Mouse (Mus musculus): ENCODE data around the gene Rasa3. TPM values are rescaled to one million over a fixed set of nuclear protein-coding genes. Genes with fewer than 3 reads are reported as not detected.
A peak's percentile ranks its signal among the peaks of the same experiment; 100 is the strongest.

Rasa3 gene
- polyA plus RNA-seq, 1 experiment from 2014 or later = 28.3 TPM

DNA sequence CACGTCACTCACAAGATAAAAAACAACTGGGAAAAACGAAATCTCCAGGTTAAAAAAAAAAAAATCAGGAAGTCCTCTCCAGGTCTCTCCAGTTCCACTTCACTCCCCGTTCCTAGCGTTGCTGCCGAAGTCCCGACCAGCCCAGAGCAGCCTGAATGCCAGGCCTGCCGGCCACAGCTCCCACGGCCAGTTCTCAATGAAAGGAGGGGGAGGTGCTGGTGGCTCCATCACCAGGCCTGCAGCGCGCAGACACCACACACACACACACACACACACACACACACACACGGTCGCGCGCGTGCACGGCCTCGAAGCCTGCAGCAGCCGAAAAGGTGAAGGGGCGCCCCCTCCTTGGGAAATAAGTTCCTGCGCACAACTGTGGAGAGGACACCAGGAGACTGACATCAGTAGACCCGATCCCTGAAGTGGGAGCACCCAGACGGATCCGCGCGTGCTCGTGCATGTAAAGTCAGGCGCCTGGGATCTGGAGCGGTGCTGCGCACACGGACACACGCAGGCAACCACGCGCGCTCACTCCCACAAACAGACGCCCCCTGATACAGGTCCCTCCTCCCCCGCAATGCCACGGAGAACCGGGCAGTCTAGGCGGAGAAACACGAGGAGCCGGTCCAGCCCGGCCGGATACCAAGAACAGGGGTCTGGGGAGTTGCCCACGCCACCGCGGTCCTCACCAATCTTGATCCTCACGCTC, 546 bp downstream of the Rasa3 start:
- H3K9me3 ChIP-seq = no peaks in the 10 kb centered on the region
- under 1% methylated on average over 47 of the region's 47 CpGs for WGBS
- H3K4me3 ChIP-seq = peak overlapping the region; percentile 74
- H3K9ac ChIP-seq = peak overlapping the region; percentile 80
- peak overlapping the region; percentile 92 for H3K27ac ChIP-seq (replicated peaks)
- peak; percentile 79 for ATAC-seq (ENCODE audit: low read depth)
- H3K4me1 ChIP-seq (replicated peaks) = peaks cover 41% of the 10 kb centered on the region
- H3K4me2 ChIP-seq = peak overlapping the region; percentile 63
- H3K36me3 ChIP-seq = no peaks in the 10 kb centered on the region
- H3K27me3 ChIP-seq = no peaks in the 10 kb centered on the region

DNA sequence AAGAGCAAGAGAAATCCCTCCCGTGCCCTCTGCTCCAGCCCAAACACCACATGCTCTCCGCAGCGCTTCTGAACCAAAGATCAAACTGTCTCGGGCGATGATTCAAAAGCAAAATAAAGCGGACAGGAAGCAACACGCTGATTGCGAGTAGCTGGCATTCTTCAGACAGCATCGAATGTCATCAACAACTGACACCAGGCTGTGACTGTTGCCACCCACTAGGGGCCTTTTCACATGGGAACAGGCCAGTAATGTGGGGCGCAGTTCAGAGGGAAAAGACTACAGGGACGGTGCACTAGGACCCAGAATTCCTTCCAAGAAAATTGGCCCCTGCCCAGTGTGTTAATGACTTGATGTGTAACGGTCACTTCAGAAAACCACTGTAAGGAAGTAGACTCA, 1.1 kb downstream of the Rasa3 start:
- peak overlapping the region; percentile 74 for H3K4me3 ChIP-seq
- peak overlapping the region; percentile 92 for H3K27ac ChIP-seq (replicated peaks)
- H3K4me2 ChIP-seq = peak overlapping the region; percentile 63
- no peaks in the 10 kb centered on the region for H3K9me3 ChIP-seq
- peak overlapping the region; percentile 80 for H3K9ac ChIP-seq
- WGBS = under 1% methylated on average over 12 of the region's 12 CpGs
- peaks cover 41% of the 10 kb centered on the region for H3K4me1 ChIP-seq (replicated peaks)
- H3K36me3 ChIP-seq = no peaks in the 10 kb centered on the region
- ATAC-seq (ENCODE audit: low read depth) = no peak
- H3K27me3 ChIP-seq = no peaks in the 10 kb centered on the region

DNA sequence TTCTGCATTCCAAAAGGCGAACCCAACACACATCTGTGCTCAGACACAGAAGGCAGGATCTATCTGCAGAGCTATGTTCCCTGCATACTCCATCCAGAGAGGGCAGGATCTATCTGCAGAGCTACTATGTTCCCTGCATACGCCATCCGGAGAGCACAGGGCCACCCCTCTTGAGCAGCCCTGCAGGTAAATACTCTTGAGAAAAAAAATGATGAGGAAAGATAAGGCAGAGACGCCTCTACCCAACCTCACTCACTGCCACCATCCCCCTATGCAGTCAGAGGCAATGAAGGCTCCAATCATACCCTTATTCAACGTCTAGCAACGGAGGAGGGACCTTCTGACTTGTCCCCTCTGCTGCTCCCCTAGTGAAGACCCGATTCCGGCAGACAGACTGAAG, 1.9 kb downstream of the Rasa3 start:
- H3K9ac ChIP-seq = peak overlapping the region; percentile 80
- no peaks in the 10 kb centered on the region for H3K36me3 ChIP-seq
- peak overlapping the region; percentile 92 for H3K27ac ChIP-seq (replicated peaks)
- no peaks in the 10 kb centered on the region for H3K27me3 ChIP-seq
- peaks cover 45% of the 10 kb centered on the region for H3K4me1 ChIP-seq (replicated peaks)
- peak overlapping the region; percentile 63 for H3K4me2 ChIP-seq
- ATAC-seq (ENCODE audit: low read depth) = no peak
- WGBS = 41% methylated on average over 8 of the region's 8 CpGs
- H3K9me3 ChIP-seq = no peaks in the 10 kb centered on the region
- peak overlapping the region; percentile 74 for H3K4me3 ChIP-seq

DNA sequence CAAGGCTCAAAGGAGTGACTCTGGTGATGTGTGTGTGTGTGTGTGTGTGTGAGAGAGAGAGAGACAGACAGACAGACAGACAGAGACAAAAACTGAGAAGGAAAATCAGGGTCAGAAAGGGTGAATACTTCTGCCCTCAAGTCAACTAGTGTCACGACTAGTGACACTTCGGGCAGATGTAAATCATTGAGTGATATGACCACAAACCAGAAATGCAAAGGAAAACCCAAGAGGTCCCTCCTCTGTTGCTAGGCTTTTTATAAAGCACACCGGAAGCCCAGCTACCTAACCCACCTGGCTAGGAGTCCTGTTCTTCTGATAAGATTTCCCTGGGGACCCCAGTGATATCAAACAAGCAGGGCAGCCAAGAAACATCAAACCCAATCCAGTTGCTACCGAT, 2.3 kb downstream of the Rasa3 start:
- no peaks in the 10 kb centered on the region for H3K36me3 ChIP-seq
- peaks cover 47% of the 10 kb centered on the region for H3K4me1 ChIP-seq (replicated peaks)
- peak overlapping the region; percentile 63 for H3K4me2 ChIP-seq
- no peaks in the 10 kb centered on the region for H3K9me3 ChIP-seq
- peak overlapping the region; percentile 80 for H3K9ac ChIP-seq
- ATAC-seq (ENCODE audit: low read depth) = no peak
- H3K27ac ChIP-seq (replicated peaks) = peak overlapping the region; percentile 92; the same call in 1 of the 2 replicates
- peak overlapping the region; percentile 74 for H3K4me3 ChIP-seq
- H3K27me3 ChIP-seq = no peaks in the 10 kb centered on the region
- 65% methylated on average over 4 of the region's 4 CpGs for WGBS

DNA sequence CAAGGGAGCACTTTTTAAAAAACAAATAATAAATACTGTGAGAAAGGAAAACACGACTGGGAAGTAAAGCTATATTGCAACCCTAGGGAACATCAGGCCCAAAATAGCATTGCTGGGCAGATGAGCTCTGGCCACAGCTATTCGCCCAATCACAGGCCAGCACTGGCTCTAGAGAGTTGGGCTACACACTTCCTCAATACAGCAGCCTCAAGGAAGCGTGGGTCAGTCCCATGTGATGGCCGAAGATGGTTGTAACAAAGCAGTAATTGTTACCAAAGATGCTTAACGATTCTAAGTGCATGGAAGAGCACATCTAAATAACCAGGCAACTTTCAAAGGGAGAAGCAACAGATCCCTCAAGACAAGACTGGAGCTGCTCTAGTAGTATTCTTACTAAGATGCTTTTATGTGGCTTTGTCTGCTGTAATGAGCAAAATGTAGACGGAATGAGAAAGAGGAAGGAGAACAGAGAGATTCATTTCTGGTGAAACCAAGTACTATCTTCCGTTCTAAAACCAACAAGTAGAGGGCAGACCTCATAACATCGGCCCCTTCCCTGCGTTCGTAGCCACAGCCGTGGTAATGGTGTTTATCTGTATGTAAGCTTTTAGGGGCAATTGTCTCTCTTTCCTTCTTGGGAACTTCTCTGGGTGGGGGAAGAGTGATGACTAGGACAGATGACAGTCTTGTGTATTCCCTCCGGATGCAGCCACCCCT, 3.0 kb downstream of the Rasa3 start:
- no peaks in the 10 kb centered on the region for H3K9me3 ChIP-seq
- H3K4me2 ChIP-seq = peak overlapping the region; percentile 63
- H3K27me3 ChIP-seq = no peaks in the 10 kb centered on the region
- no peaks in the 10 kb centered on the region for H3K36me3 ChIP-seq
- H3K27ac ChIP-seq (replicated peaks) = peak overlapping the region; percentile 92; the same call in 1 of the 2 replicates
- 0 out of 2 replicates have a peak overlapping the region, but pooled peaks have one; percentile 10 for H3K9ac ChIP-seq
- no peak for ATAC-seq (ENCODE audit: low read depth)
- WGBS = 52% methylated on average over 12 of the region's 12 CpGs
- H3K4me3 ChIP-seq = peak overlapping the region; percentile 74; the same call in 1 of the 2 replicates
- peaks cover 54% of the 10 kb centered on the region for H3K4me1 ChIP-seq (replicated peaks)

DNA sequence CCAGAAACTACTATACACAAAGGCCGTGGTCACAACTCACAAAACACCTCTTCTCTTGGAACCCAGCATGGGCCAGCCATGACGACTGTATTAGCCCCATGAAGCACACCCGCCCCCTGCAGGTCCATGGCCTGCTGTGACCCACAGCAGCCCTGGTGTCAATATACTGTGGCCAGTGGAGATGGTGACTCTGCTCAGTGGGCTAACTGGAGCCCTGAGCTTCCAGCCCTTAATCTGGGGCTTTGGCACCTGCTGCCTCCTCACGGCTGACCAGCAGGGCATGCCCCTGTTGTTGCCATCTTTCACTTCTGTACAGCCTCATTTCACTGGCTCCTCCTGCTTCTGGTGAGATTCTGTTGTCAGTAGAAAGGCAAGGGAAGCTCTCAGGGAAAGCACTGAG, 4.2 kb downstream of the Rasa3 start:
- peak overlapping the region; percentile 63; the same call in 1 of the 2 replicates for H3K4me2 ChIP-seq
- no peak overlapping the region for H3K4me3 ChIP-seq
- no peaks in the 10 kb centered on the region for H3K9me3 ChIP-seq
- H3K4me1 ChIP-seq (replicated peaks) = peaks cover 65% of the 10 kb centered on the region
- peak overlapping the region; percentile 77; the same call in 1 of the 2 replicates for H3K27ac ChIP-seq (replicated peaks)
- peak overlapping the region; percentile 46; the same call in 1 of the 2 replicates for H3K9ac ChIP-seq
- H3K36me3 ChIP-seq = no peaks in the 10 kb centered on the region
- ATAC-seq (ENCODE audit: low read depth) = no peak
- H3K27me3 ChIP-seq = no peaks in the 10 kb centered on the region
- 66% methylated on average over 4 of the region's 4 CpGs for WGBS

DNA sequence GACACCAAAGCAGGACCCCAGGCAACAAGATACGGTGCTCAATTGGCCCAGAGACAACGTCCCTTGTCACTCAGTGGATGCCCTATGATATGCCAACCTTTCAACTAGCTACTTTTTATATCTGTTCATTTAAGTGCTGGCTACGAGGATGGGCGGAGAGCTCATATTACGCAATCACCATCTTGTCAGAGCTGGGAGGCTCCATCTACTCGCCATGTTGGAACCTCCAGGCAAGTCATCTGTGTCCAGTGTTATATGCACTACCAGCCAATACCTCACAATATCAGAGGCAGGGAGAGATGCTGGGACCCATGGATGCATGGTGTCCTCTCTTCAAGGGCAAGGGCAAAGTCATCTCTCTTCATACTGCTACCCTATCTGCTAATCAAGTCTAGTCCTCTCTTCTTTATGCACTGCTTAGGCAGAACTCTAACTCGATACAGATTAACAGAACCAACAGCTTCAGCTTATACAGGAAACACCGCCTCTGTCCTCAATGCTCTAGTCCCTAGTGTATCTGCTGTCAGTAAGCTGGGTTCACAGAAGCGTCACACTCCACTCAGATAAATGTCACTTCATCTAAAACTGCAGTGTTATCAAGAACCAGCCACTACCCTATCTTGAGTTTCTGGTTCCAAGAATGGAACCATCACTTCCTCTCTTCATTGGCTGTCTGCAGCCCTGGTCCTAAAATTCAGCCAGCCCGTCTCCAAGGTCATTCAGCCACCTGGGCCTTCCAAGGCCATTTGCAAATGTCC, 6.0 kb downstream of the Rasa3 start:
- Histone ChIP-seq H3K9ac (no peak overlapping the region), H3K9me3 (no peaks in the 10 kb centered on the region), H3K27me3 (no peaks in the 10 kb centered on the region), H3K27ac (replicated peaks) (no peak overlapping the region), H3K36me3 (no peaks in the 10 kb centered on the region; the same call in 1 of the 2 replicates), H3K4me3 (no peak overlapping the region), H3K4me2 (no peak overlapping the region), H3K4me1 (replicated peaks) (peaks cover 65% of the 10 kb centered on the region)
- 90% methylated on average over 10 of the region's 10 CpGs for WGBS
- no peak for ATAC-seq (ENCODE audit: low read depth)

DNA sequence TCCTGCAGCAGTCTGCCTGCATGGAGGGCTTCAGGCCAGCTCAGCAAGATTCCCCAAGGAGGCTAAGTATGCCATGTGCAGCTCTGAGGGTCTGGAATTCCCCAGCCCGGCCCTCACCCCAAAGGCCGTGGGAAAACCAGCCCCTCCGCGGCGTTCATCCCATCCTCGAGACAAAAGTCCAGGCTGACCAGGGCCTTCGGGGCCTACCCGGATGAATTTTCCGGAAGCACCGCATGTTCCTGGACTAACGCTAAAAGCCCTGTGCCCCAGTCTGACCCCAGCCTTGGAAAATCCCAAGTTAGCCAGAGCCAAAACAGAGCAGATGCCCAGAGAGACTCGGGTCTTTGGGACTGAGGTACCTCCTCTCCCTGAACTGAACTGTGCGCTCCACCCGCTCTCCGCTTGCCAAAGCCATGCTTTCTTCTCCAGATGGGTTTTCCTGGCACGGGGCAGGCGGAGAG, 7.4 kb downstream of the Rasa3 start:
- H3K27ac ChIP-seq (replicated peaks) = peak overlapping the region; percentile 42
- no peaks in the 10 kb centered on the region for H3K27me3 ChIP-seq
- no peaks in the 10 kb centered on the region for H3K9me3 ChIP-seq
- H3K4me2 ChIP-seq = no peak overlapping the region
- H3K4me3 ChIP-seq = no peak overlapping the region
- 88% methylated on average over 17 of the region's 17 CpGs for WGBS
- peaks cover 53% of the 10 kb centered on the region for H3K4me1 ChIP-seq (replicated peaks)
- no peak for ATAC-seq (ENCODE audit: low read depth)
- H3K36me3 ChIP-seq = no peaks in the 10 kb centered on the region; the same call in 1 of the 2 replicates
- H3K9ac ChIP-seq = no peak overlapping the region

DNA sequence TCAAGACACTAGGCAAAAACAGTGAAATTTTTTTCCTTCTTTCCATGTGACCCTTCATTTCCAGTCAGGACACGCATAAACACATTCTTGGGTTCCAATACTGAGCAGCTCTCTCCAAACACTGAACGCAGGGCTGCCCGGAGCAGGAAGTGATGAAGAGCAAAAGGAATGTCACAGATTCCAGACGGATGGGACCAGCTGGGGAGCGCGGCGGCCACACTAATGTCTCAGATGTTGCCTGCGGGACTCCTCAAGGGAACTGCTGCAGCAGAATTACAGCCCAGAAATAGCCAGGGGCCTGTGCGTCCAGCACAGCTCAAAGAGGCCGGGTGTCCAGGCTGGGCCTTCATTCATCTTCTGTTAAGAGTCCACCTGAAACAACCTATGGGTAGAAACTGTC, 9.0 kb downstream of the Rasa3 start:
- no peak overlapping the region for H3K4me2 ChIP-seq
- H3K9ac ChIP-seq = no peak overlapping the region
- peaks cover 37% of the 10 kb centered on the region for H3K4me1 ChIP-seq (replicated peaks)
- 0 out of 2 replicates have a peak, but pooled peaks have one; percentile 48 for ATAC-seq (ENCODE audit: low read depth)
- peak overlapping the region; percentile 61 for H3K27ac ChIP-seq (replicated peaks)
- 56% methylated on average over 10 of the region's 10 CpGs for WGBS
- no peaks in the 10 kb centered on the region for H3K9me3 ChIP-seq
- no peak overlapping the region for H3K4me3 ChIP-seq
- no peaks in the 10 kb centered on the region for H3K27me3 ChIP-seq
- no peaks in the 10 kb centered on the region; the same call in 1 of the 2 replicates for H3K36me3 ChIP-seq

DNA sequence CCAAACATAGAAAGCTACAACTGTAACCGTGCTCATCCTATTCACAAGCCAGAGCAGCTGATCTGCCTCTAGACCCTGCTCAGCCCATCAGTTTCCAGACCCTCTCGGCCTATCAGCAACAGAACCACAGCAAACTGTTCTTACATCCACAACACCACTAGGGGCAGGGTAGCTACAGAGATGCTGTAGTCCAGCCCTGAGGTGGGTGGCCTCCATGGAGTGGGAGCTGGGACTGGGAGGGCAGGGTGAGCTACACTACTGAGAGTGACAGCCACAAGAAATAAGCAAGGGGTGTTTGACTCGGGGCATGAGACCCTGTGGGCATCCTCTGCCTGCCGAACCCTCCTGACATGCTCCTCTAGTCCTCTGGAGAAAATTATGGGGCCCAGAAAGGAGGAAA, 9.5 kb downstream of the Rasa3 start:
- Histone ChIP-seq H3K4me2 (no peak overlapping the region), H3K27me3 (no peaks in the 10 kb centered on the region), H3K9ac (no peak overlapping the region), H3K4me3 (no peak overlapping the region), H3K36me3 (no peaks in the 10 kb centered on the region; the same call in 1 of the 2 replicates), H3K27ac (replicated peaks) (no peak overlapping the region; the same call in 1 of the 2 replicates), H3K9me3 (no peaks in the 10 kb centered on the region), H3K4me1 (replicated peaks) (peaks cover 32% of the 10 kb centered on the region; the same call in 1 of the 2 replicates)
- ATAC-seq (ENCODE audit: low read depth) = no peak
- 79% methylated on average over 4 of the region's 4 CpGs for WGBS

DNA sequence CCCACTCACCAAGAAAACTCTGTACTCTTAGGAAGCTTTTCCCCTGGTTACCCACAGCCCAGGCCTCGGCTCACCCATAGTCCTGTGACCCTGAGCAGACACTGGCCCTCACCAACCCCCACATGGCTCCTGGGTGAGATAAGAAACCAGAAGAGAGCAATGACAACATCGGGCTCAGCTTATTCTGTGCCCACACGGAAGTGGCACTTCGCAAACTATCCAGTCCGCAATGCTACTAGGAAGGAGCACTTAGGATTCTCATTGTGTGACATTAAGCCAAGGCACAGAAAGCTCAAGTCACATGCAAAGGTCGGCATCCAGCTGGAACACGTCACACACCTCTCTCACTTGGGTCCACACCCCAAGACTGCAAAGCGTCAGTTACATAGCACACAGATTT, 11.5 kb downstream of the Rasa3 start:
- Histone ChIP-seq H3K9ac (no peak overlapping the region), H3K4me3 (no peak overlapping the region), H3K9me3 (no peaks in the 10 kb centered on the region), H3K36me3 (no peaks in the 10 kb centered on the region; the same call in 1 of the 2 replicates), H3K4me1 (replicated peaks) (peaks cover 30% of the 10 kb centered on the region; the same call in 1 of the 2 replicates), H3K27ac (replicated peaks) (no peak overlapping the region), H3K4me2 (no peak overlapping the region), H3K27me3 (no peaks in the 10 kb centered on the region)
- WGBS = 91% methylated on average over 8 of the region's 8 CpGs
- no peak for ATAC-seq (ENCODE audit: low read depth)
